Mouse (Mus musculus) megakaryocyte, embryonic 14.5 days (primary cell): ENCODE measurements around the gene Entpd3.

ENCODE experiments used
- FLI1 ChIP-seq: IDR thresholded peaks from 2 replicates; pipeline ENCODE4 v1.6.1; 2012; ENCODE audit warnings: low read length, inconsistent platforms, mixed read lengths
- GATA1 ChIP-seq: IDR thresholded peaks from 3 replicates; pipeline ENCODE4 v1.6.1; 2012; ENCODE audit warnings: mixed read lengths, low read length, inconsistent platforms, borderline replicate concordance

- no peak for TF ChIP-seq GATA1
- TF ChIP-seq FLI1, result no peak
Measured at GRCm38 (mm10) chr9:120614059-120614458, 74.4 kb downstream of the Entpd3 start.
